Mouse (Mus musculus): ENCODE measurements at regions not wholly inside any gene's neighbourhood (a gene's known extent, or its start where the extent isn't known, plus 50 kb on each side); places are given as distances from the start of the nearest gene placed in this dataset.

DNA sequence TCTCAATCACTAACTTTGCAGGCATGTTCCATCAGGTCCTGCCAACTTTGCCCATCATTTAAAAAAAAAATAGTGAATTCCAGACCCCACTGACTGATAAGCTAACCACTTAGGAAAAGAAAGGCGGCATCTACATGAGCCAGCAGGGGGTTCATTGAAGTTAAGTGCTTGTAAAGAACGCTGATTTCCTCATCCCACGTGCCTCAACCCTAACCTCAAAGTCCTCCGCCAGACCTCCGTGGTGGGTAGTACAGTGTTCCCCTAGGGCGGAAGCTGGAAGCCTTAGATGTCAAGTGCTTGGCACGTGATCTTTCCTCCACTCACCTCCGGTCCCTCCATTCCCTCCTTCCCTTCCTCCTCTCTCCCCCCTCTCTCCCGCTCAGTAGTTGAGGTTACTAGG, 158.5 kb upstream of the Mkln1 start:
- in situ Hi-C loops (cut with MboI, MseI): no loop called here

DNA sequence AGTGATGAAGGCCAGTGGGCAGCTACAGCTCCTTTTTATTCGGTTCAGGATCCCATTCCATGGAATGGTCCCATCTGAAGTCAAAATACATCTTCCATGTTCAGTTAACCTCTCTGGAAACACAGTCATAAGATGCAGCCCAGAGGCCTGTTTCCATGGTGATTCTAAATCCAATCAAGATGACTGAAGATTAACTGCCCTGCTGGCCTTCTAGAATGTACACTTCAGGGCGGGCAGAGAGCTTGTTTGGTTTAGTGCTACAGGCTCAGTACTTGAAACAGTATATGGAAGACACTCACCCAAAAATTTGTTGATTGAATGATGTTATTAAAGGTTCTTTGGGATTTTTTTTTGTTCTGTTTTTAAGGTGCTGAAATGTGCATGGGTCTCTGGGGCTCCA, 148.0 kb upstream of the Mkln1 start:
- in situ Hi-C loops (cut with MboI, MseI): loop anchor here in 1 of 2 experiments (5.0 kb wide), 1 partner anchor 443 kb away; no protein-coding TSS in a partner anchor

DNA sequence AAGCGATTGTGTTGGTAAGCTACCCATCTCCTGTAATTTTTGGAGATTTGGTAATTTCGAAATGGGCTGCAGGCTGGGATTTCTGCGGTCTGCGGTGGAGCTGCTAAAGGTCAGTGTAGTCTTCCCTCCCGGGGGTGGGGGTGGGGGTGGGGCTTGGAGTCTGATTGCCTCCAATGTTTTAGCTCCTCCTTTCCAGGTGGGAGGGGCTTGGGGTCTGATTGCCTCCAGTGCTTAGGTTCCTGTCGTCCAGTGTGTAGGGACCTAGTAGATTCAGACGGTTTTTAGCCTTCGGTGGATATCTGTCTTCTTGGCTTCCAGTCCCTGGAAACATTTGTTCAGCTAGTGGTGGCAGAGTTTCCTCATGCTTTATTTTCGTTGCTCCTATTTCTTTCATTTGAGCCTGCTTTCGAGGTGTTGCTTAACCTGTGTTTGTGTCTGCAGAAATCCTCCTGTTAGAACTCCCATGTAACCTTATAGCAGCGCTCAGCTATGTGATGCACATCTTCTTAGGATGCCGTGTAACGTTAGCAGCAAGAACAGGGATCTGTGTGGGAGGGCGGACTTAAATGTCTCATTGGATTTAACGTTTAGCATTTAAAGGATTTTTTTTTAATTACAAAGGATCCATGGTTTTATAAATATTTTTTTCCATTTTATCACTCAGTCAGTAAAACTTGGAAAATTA, 145.1 kb upstream of the Mkln1 start:
- in situ Hi-C loops (cut with MboI, MseI): loop anchor here in 1 of 2 experiments (5.0 kb wide), 1 partner anchor 446 kb away; no protein-coding TSS in a partner anchor

DNA sequence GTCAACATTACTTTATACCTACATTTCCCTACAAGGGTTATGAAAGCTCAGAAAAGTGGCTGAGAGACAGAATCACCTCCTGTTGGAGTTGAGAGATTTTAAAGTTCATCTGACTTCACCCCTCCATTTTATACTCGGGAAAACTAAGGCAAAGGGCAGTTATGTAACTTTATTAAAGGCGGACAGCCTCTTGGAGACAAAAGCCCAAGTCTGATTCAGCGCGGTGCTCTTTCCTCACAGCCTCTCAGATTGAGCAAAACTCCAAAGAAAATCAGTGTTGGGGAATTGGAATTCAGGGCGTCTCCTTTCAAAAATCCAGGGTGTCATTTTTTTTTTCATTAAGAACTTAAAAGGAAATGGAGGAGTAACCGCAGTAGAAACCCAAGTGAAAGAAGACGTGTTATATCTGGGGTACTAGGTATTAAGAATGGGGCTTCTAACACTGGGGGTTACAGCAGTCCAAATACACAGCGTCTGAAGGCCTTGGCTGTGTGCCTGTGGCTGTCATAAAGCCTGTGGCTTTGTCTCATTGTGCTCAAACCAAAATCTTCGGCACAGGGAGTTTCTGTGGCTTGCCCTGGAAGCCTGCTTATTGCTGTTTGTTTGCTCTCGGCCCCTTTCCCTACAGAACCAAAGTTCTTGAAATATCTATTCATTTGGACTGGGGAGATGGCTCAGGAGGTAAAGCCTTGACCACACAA, 137.7 kb upstream of the Mkln1 start:
- in situ Hi-C loops (cut with MboI, MseI): no loop called here

DNA sequence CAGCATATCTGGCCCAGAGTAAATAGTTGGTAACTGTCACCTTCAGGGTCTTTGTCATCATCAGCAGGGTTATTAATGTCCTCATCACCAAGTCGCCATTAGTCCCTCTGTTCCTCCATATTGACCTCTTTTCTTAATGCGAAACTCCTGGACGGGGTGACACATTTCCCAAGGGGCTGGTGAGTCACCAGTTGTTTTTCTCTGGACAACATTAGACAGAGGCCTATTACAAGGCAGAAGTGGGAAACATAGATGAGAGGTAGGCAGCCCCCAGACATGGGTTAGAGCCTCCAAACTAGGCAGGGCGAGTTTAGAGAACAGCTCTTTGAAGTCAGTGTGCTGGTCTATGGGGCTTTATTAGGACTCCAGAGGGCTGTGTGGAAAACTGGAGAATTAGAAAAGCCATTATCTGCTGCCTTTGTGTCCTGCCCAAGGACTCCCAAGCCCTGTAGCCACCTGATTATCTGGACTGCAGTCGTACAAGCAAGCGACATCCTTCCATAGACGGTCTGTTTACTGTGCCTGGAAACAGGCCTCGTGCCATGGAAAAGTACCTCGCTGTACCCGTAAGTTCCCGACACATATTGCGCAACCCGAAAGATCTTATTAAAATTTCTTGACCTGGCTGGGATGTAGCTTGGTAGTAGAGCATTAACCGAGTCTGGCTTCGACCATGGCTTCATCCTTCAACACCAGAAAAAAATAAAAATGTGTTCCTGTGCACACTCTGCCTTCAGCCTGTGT, 136.6 kb upstream of the Mkln1 start:
- in situ Hi-C loops (cut with MboI, MseI): no loop called here

DNA sequence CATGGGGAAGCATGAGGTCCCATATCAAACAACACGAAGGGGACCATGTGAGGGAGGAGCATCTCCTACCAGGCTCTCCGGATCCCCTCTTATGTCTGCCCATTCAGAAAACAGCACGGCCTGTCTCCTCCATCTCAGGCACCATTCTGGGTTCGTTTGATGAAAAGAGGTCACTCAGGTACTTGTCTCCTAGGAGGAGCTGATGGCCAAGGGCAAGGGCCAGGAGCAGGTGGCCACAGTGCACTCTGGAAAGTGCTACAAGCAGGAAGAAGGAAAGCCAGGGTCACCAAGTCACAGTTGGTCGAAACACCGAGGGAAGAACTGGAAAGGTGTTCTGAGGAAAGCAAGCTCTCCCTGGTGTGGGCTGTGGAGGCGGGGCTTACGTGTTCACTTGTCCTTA, 135.9 kb upstream of the Mkln1 start:
- in situ Hi-C loops (cut with MboI, MseI): no loop called here

DNA sequence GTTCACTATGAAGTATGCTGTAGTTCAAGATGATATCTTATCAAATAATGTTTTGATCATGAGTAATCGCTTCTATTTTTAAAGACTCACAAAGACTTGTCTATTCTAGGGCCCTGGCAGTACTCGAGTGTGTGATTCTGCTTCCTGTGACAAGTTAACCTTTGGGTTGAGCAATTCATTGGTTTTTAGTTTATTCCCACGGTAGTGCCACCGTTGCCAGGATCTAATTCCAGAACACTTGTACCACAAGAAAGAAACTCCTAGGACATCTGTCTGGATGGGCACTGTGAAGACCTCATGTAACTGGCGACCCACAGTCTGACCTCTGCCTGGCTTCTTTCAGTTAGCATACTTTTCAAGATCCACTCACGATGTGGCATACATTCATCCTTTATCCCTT, 134.7 kb upstream of the Mkln1 start:
- in situ Hi-C loops (cut with MboI, MseI): no loop called here

DNA sequence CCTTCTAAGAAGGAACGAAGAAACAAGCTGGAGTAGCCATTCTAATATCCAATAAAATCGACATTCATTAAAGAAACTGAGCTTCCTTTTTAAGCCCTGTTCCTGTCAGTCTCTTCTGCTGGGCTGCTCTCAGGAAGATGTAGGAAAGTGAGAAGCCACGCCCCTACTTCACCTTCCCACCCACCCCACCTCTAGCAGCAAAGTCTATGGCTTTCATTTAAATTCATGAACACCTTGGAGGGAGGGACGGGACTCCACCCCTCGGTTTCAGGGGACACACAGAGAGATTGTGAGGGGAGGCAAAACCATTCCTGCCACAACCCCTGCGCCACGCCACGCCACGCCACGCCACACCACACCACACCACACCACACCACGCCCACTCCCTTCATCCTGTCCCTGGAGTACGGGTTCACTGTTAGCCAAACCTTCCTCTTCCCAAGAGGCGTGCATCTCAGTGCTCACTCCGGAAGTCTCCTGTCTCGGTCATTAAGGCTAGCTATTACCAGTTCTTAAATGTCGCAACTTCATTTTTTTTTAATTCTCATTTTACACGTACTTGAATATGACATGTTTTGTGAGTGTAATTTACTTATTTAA, 132.0 kb upstream of the Mkln1 start:
- in situ Hi-C loops (cut with MboI, MseI): no loop called here

DNA sequence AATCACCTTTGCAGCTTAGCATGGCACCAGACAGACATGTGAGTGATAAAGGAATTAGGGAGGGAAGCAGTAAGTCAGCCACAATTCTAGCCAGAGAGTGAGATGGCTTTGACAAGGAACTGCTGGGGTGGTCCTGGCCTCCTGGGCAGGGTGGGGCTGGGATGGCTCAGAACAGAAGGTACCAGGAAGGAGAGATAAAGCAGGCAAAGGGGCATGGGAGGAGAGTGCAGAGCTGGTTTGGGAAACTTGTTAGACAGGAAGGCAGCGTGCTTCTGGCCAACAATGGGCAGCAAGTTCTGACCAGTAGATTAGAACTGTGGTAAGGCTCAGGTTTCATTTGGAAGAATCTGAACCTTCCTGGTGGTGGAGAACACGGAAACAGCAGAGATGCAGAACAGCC, 130.5 kb upstream of the Mkln1 start:
- in situ Hi-C loops (cut with MboI, MseI): no loop called here

DNA sequence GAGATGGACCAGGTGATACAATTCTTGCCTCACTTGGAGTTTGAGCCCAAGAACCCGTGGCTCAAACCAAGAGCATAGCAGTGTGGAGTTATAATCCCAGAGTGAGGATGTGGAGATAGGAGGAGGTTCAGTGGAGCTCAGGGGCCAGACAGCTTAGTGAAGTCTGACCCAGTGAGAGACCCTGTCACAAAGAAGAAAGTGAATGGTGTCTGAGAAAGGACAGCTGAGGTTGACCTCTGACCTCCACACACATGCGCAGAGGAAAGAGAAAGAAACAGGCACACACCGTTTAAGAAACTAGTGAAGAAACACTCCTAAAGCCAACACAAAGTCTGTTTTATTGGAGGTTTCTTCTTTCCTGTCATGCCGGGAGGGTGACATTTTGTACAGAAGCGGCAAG, 124.7 kb upstream of the Mkln1 start:
- in situ Hi-C loops (cut with MboI, MseI): no loop called here

DNA sequence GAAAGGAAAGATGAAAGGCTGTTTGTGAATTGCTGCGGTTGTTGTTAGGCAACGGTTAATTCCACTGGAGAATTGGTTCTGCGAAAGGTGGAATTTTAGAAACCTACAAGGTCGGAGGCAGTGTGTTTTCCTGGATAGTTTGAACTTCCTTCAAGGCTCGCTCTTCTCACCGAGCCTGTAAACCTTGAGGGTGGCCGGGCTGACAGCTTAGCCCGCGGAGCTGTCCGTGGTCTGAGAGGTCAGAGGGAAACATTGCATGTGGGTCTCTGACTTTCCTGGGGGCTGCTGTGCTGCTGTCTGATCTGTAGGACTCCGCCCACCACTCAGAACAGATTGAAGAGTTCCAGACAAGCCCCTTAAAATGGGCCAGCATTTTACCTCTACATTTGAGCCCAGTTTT, 124.3 kb upstream of the Mkln1 start:
- in situ Hi-C loops (cut with MboI, MseI): no loop called here

DNA sequence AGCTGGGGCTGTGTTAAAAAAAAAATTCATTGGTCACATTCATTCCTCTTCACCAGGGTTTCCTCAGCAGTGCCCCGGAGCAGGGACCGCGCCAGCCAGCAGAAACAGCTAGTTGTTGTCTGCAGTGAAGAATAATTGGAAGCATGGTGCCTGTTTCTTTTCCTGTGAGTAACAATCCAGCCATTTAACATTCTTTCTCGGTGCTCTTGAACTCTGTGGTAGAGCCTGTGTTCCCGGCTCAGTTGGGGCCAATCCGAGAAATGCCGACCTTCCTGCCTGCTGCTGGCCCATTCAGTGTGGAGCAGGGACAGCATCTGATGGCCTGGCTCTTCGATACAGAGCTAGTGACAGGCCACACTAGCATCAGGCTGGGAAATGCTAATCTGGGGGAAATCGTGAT, 120.7 kb upstream of the Mkln1 start:
- in situ Hi-C loops (cut with MboI, MseI): no loop called here

DNA sequence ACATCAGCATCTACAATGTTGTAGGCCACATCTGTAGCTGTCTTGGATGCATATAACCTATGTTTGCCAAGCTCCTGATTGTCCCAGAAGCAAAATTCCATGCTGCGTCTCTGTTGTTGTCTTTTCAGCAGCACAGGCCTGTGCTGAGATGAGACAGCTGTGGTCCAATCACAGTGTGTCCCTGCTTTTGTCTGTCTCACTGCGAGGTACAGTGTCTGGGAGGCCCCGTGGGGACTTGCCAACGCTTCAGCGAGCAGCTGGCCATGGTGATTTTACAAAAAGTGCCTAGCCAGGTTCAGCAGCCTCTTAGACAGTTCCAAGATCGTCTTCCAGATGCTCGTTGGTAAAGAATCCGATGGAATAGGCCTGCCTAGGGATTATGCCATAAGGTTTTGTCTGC, 114.6 kb upstream of the Mkln1 start:
- in situ Hi-C loops (cut with MboI, MseI): no loop called here

DNA sequence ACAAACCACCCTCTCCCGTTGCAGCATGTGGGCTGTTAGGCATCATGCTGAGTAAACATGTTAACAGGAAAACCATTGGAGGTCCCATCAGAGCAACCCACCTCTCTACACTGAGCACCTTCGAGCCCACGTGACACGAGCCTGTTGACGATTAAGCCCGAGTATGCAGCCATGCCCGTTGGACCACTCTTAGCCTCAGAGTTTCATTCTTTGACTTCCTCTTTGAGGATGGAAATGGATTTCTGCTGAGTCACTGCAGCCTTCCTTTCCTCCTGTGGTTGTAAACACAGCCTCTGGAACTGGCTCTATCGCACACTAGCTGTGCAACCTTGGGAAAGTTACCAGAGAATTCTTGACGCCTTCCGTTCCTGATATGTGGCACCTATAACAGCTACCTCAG, 114.1 kb upstream of the Mkln1 start:
- in situ Hi-C loops (cut with MboI, MseI): no loop called here

DNA sequence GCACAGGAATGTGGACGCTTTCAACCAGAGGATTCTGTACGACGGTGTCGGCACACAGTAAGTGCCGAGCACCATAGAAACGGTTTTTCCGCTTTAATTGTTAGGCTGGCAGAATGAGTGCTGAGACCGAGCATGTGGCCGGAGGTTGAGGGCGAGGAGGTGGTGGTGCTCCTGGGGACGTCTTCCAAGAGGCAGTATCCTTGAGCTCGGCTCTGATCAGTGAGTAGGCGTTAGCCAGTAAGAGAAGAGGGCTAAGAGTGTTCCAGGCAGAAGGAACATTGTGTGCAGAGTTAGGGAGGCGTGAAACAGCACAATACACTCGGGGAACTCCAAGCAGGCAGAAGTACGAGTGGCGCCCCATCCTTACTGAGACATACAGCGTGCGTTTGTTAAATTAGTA, 113.5 kb upstream of the Mkln1 start:
- in situ Hi-C loops (cut with MboI, MseI): no loop called here

DNA sequence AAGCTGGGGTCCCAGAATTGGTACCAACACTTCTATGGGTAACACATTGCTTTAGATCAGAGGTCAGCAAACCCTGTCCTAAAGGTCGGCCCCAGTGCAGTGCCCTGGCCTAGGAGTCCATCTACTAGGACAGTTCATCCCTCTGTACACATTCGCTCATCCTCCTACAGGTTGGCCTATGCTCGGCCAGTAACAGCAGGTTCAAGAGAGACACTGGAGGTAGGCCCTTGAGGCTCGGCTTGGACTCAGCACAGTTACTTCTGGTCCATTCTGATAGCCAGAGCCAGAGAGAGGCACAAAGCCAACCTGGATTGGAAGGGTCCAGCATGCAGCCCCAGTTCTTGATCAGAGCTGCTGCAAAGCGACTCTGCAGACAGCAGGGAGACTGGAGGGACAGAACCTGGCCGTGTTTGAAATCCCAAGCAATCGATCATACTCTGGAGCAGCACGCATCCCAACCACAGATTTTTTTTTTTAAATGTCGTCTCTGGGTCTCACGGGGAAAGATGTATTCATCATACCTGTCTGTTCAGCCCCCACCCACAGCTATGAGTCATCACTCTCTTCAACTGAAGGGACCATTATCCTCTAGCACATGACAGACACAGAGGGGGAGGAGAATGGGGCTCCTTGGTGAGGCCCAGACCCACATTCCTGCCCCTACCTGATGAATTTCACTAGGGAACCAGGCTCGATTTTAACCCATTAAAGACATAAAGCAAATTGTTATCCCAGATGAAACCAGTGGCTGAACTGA, 112.4 kb upstream of the Mkln1 start:
- in situ Hi-C loops (cut with MboI, MseI): no loop called here

DNA sequence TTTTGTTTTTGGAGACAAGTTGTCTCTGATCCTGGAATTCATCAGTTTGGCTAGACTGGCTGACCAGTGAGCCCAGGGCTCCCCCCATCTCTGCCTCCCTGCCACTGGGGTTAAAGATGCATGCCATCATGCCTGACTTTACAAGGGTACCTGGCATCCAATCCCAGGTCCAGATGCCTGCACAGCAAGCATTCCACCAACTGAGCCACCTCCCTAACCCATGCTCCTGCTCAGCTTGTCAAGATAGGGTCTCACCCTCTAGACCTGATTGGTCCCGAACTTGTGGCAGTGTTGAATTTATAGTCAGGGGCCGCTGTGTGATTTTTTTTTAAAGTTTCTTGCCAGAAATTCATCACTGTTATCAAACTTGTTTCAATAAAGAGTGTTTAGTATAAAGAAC, 111.4 kb upstream of the Mkln1 start:
- in situ Hi-C loops (cut with MboI, MseI): no loop called here

DNA sequence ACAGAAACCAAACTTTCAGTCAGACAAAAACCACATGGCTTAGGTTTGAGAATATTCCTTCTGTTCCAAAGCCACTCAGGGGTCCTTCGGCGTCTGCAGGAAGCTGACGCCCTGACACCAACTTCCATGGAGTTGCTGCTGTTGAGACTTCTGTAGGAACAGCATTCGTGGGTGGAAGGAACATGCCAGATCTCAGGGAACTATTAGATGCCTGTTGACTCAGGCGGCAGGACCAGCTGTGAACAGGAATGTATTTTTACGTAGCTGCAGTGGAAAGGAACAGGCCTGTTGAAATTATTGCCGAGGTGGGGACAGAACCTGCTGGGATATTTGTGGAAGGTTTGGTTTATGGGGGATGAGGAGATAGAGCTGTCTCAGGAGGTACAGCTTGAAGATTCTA, 110.8 kb upstream of the Mkln1 start:
- in situ Hi-C loops (cut with MboI, MseI): no loop called here

DNA sequence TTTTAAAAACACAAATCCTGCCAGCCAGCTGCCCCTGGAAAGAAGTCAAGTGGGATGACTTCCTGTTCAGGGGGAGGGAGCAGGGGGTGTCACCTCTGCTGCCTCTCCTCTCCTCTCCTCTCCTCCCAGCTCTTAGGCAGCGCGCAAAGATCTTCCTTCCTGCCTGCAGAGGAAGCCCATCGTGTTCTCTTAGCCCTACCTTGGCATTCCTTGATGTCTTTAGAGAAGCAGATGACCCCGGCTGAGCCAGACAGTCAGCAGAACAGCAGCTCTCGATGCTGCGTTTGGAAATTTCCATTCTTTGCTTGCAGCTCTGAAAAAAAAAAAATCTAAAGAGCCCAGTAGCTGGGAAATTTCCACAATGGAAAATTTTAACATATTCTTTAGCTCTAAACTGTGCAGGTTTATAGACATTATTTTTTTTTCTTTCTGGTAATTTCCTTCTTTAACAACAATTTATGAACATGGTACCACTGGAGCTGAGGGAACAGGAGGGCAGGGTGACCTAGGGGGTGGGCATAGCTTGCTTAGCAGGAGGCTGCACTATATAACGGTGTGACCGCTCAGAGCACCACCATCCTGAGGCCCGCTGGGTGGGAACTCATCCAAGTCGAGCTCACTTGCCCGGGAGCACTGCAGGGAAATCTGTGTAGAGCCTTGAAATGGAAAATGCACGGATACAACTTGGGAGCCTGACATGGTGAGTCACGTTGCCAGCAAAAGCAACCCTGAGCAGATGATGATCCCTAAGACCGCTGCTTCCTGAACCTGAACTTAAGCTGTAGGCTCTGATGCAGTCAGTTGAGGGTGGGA, 109.9 kb upstream of the Mkln1 start:
- in situ Hi-C loops (cut with MboI, MseI): no loop called here

DNA sequence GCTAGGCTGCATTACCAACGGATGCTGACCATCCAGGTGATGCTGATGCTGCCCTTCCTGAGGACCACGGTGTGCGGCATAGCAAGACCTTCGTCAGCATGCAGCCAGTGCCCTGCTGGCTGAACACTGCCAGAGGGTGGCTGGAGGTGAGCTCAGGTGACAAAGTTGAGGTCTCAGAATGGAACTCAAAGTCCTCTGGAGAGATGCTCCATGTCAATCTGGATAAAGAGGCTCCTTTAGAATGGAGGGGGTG, 109.4 kb upstream of the Mkln1 start:
- in situ Hi-C loops (cut with MboI, MseI): no loop called here

DNA sequence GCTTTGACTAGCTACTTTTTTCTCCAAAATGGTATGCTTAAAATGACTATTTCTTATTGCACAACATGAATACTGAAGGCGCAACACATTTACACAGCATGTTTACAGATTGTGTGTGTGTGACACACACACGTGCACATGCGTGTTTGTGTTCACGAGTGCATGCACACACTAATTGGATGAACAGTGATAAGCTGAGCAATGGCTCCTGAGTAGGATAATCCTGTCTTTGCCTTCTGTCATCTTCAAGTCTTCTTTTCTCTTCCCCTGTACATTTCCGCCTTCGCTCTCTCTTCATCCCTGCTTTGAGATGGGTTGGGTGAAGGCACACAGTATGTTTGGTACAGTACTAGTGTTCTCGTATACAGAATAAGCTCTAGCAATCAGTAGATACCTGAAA, 106.5 kb upstream of the Mkln1 start:
- in situ Hi-C loops (cut with MboI, MseI): no loop called here

Data from T-helper 17 cell (primary cell).